Mouse (Mus musculus) CH12F3 (cell line): ENCODE data around the gene Pcx.

ENCODE experiments used
- in situ Hi-C: fragments of 300-500 bp; cut with MboI; formaldehyde crosslinking; loops from 2 replicates; pipeline ENCODE4 v1.14.3; 2020; ENCODE audit warnings: low sequenced_read_pairs

Pcx gene

GRCm38 (mm10) chr19:4615151-4616093, 105.2 kb downstream of the Pcx start, which contains the start of gene Lrfn4:
Gene Lrfn4, minus strand, starts transcription at chr19:4615667.
- in situ Hi-C loops = no loop called here

- in situ Hi-C loops = no loop called here
These were observed 106.3 kb downstream of the Pcx start for GRCm38 (mm10) chr19:4616546-4616945.

DNA sequence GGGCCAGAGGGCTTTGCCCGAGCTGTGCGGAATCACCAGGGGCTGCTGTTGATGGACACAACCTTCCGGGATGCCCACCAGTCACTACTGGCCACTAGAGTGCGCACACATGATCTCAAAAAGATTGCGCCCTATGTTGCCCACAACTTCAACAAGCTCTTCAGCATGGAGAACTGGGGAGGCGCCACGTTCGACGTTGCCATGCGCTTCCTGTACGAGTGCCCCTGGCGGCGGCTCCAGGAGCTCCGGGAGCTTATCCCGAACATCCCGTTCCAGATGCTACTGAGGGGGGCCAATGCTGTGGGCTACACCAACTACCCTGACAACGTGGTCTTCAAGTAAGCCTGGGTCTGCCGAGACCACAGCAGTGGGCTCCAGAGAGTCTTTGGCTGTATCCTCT, 107.9 kb downstream of the Pcx start:
- in situ Hi-C loops = no loop called here

GRCm38 (mm10) chr19:4619461-4619860, 109.2 kb downstream of the Pcx start:
- in situ Hi-C loops = no loop called here

DNA sequence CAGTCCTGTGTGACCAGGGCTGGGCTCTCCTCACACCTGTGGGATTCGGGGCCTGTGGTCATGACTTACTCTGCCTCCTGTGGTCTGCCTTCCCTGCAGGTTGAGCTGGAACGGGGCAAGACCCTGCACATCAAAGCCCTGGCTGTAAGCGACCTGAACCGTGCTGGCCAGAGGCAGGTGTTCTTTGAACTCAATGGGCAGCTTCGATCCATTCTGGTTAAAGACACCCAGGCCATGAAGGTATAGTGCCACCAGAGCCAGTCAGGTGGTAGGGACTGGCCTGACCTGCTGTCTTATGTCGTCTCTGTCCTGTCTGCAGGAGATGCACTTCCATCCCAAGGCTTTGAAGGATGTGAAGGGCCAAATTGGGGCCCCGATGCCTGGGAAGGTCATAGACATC, 110.4 kb downstream of the Pcx start:
- in situ Hi-C loops = no loop called here

DNA sequence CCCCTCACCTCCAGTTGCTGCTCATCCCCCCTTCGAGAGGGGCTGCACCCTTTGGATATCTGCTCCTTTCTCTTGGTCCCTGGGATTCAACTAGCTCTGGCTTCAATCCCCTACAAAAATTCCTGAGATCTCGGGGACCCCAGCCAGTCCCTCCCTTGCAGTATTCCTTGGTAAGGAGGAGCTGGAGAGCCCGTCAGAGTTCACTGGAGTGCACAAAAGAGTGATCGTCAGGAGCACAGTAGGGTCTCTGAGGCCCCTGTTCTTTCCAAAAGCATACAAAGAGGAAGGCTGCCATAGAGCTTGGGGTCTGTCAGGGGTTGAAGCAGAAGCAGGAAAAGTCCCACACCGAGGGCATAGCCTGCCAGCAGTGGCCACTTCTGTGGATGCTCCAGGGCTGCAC, 112.5 kb downstream of the Pcx start:
- in situ Hi-C loops = no loop called here

GRCm38 (mm10) chr19:4623419-4623818, 113.1 kb downstream of the Pcx start:
- in situ Hi-C loops = no loop called here

DNA sequence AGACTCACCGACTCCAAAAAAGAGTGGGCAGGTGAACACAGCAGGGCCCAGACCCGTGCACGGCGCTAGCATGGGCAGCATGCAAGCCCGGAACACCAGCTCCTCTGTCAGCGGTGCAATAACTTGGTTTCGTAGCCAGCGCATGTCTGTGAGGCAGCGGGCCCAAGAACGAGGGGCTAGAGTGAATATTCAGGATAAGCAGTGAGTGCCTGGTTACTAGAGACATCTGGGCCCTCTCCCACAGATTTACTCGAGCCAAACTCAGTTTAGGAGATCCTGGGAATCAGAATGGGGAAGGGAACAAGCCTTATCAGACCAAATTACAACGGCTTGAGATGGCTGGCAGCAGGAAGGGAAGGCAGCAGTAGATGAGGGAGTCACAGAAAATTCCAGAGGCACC, 113.7 kb downstream of the Pcx start:
- in situ Hi-C loops = no loop called here

GRCm38 (mm10) chr19:4624406-4625178, 114.3 kb downstream of the Pcx start:
- in situ Hi-C loops = no loop called here

DNA sequence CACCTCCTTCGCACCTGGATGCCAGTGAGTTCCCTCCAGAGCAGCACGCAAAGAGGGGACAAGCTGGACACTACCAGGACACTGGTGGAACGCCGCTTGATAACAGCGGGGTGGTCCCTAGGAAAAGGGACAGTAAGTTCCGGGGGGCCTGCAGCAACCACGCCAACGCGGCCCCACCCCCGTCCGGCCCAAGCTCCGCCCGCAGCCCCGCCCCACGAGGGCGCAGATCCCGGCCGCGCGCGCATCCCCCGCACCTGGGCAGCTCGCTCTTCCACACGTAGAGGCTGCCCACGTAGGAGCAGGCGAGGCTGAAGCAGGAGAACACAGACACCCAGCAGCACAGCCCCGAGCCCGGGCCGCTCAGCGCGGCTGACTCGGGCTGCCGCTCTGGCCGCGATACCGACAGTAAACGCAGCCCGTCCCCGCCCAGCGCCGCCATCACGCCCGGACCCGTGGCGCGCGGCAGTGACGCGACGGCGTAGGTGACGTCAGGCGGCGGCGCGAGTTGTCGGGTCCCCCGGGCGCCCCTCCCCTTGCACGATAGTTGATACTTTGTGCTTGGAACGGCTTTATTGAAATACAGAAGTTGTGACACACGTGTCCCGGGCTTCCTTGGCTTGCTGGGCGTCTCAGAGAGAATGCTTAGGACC, 115.0 kb downstream of the Pcx start, which contains the start of gene Rce1:
Gene Rce1, minus strand, starts transcription at position 463 of the 650 bp plus-strand sequence.
- in situ Hi-C loops = no loop called here

DNA sequence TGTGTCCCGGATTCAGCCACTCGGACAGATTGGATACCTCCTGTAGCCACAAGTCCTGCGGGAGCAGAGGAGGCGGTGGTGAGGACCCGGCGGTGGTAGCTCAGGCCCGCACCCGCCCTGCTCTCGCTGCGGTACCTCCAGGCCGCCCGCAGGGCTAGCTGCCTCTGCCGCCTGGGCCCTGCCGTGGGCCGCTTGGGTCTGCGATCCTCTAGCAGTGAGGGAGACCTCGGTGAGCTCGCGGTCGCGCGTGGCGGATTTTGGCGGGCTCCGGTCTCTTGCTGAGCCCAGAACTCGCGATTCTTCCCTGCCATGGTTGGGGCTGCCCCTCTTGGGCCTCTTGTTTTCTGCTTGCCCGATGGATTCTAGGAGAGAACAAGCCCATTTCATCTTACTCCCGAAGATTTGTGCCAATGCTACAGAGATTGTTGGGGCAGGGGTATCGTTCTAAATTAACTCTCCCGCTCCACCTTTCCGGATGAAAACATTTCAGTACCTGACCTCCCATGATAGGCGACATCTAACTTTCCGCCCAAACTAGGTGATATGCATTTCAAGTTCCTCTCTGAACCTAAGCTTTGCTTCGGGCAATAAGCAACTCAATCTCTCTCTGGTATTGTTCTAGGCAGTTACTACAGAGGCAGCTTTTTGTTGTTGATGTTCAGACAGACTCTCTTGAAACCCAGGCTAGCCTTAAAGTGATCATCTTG, 115.7 kb downstream of the Pcx start:
- in situ Hi-C loops = no loop called here

DNA sequence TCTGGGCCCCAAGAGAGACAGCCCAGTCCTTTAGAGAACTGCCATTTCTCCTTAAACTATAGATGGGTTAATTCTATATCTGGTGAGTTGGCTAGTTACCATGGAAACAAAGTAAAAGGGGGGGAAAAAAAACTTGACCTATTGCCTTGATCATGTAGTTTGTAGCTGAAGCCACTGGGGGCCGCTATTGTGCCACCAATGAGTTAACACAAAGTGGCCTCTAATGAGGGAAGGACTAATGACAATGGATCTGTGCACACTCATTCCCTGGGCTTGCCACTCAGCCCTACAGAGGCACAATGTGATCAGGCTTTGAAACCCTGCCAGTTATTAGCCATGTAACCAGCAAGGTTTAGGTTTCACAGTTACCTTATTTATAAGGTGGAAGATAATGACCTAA, 118.5 kb downstream of the Pcx start:
- in situ Hi-C loops = no loop called here

DNA sequence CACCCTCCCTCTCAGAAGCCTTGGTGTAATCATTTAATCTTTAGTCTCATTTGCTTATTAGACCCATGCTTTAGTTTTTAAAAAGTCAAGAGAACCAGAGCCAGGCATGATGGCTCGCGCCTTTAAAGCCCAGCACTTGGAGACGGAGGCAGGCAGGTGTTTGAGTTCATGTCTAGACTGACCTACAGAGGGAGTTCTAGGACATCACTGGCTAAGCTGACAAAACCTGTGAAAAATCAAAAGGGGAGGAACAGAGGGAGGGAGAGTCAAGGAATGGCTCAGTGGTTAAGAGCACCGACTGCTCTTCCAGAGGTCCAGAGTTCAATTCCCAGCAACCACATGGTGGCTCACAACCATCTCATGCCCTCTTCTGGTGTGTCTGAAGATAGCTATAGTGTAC, 125.7 kb downstream of the Pcx start:
- in situ Hi-C loops = loop anchor here (10.0 kb wide), 1 partner anchor 109 kb away; no protein-coding TSS in a partner anchor

DNA sequence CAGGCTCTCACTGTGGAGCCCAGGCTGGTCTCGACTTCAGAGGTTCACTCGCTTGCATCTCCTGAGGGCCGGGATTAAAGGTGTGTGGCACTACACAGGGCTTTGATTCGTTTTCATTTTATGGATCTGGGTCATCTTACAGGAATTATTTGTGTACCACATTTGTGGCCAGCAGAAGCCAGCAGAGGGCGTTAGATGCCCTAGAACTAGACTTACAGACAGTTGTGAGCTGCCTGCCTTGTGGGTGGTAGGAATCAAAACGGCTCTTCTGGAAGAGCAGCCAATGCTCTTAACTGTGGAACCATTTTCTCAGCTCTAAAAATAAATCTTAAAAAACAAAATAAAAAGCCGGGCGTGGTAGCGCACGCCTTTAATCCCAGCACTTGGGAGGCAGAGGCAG, 134.0 kb downstream of the Pcx start:
- in situ Hi-C loops = no loop called here

GRCm38 (mm10) chr19:4646917-4647492, 136.7 kb downstream of the Pcx start:
- in situ Hi-C loops = no loop called here

DNA sequence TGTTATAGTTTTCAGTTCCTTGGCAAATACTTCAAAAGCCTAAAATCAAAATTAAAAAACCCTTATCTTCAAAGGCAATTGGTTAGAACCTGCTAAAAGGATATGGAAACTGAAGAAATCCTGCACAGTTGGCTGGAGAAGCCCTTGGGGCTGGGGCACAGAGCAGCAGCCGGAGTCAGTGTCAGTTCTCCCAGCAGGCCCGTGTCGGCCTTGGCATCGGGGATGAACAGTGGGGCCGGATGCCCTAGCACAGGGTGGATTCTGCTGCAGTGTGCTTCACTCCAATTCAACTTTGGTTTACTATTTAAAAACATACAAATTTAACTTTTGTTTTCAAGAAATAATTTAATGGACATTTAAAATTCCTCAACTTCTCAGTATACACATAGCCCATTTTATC, 147.9 kb downstream of the Pcx start:
- in situ Hi-C loops = no loop called here

- in situ Hi-C loops = no loop called here
These were observed 156.5 kb downstream of the Pcx start for GRCm38 (mm10) chr19:4666815-4667214.

GRCm38 (mm10) chr19:4670776-4671175, 160.5 kb downstream of the Pcx start:
- in situ Hi-C loops = no loop called here
